Comparison of ENCODE assay signal across 21 mouse cellular contexts in the genomic region with DNA sequence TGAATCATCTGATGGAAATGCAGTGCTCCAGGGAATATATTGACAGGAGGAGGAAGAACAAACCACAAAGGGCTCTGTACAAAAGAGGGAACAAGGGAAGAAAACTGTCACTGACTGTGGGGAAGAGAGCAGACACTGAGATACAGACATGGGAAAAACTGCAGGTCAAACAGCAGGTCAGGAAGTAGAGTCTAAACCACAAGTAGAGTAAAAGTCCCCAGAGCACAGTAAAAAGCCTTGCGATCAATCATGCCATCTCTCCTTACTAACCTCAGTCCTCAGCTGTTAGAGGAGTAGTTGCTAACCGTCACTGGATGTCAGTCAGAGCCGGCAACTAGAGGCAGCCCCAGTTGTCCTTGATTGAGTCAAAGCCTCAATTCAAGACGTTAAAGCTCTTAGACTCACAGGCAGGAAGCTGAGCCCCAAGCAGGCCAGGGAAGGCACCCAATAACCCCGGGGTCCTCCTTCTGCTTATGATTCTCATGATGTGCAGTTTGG. TPM values are rescaled to one million over a fixed set of nuclear protein-coding genes. Genes with fewer than 3 reads are reported as not detected.
"Had no signal": no experiment of that assay in that cellular context is flagged by ENCODE, and none has a peak within 500 bp of the region (broad histone marks: within the 10 kb centered on the region; RNA-seq: fewer than 3 reads in every experiment).

No protein-coding gene starts in this region.

- DNase-seq: kidney, adult 8-10 months; kidney, postnatal 25 days; lung, embryonic 14.5 days; lung, postnatal 10 days; retina, postnatal 1 day; right cerebral cortex, postnatal 4 days; thymus, postnatal 25 days had no signal

- ATAC-seq: intestine, postnatal 0 days; liver, embryonic 12.5 days; midbrain, embryonic 15.5 days had no signal

- H3K4me1 ChIP-seq: liver, embryonic 12.5 days; megakaryocyte, embryonic 14.5 days; midbrain, embryonic 15.5 days had no signal

- H3K4me3 ChIP-seq: left cerebral cortex, adult 2 months; limb, embryonic 10.5 days; liver, embryonic 12.5 days; megakaryocyte, embryonic 14.5 days; midbrain, embryonic 15.5 days; neural tube, embryonic 13.5 days had no signal

- H3K9me3 ChIP-seq: limb, embryonic 10.5 days; liver, embryonic 12.5 days; megakaryocyte, embryonic 14.5 days; midbrain, embryonic 15.5 days; neural tube, embryonic 13.5 days had no signal

- H3K27ac ChIP-seq: left cerebral cortex, adult 2 months; limb, embryonic 10.5 days; liver, embryonic 12.5 days; macrophage; midbrain, embryonic 15.5 days; neural tube, embryonic 13.5 days had no signal

- H3K27me3 ChIP-seq: liver, embryonic 12.5 days; megakaryocyte, embryonic 14.5 days; midbrain, embryonic 15.5 days; neural tube, embryonic 13.5 days had no signal

- H3K36me3 ChIP-seq: limb, embryonic 10.5 days; liver, embryonic 12.5 days; midbrain, embryonic 15.5 days; neural tube, embryonic 13.5 days had no signal

- H3K4me2 ChIP-seq: liver, embryonic 12.5 days; lung, embryonic 14.5 days; midbrain, embryonic 11.5 days; midbrain, embryonic 15.5 days; neural tube, embryonic 13.5 days had no signal

- H3K9ac ChIP-seq: liver, embryonic 12.5 days; lung, embryonic 14.5 days; midbrain, embryonic 15.5 days; neural tube, embryonic 13.5 days had no signal

RNA-seq across cellular contexts. Expression of a gene that starts 49.0 kb away (rescaled TPM):
- total RNA-seq: monocyte, adult 5-6 weeks had no signal
- polyA plus RNA-seq: kidney, embryonic 16.5 days; limb, embryonic 10.5 days; liver, embryonic 12.5 days; liver, embryonic 16.5 days; lung, embryonic 14.5 days; macrophage; spleen, adult 2 months; stomach, embryonic 16.5 days had no signal

RNA-seq across cellular contexts. Expression of a gene that starts 58.8 kb away (rescaled TPM):
- total RNA-seq: monocyte, adult 5-6 weeks had no signal
- polyA plus RNA-seq: liver, embryonic 16.5 days; macrophage had no signal
